Mouse (Mus musculus) forebrain, embryonic 12.5 days (tissue): ENCODE data around the gene H1foo. TPM values are rescaled to one million over a fixed set of nuclear protein-coding genes. Genes with fewer than 3 reads are reported as not detected.
A peak's percentile ranks its signal among the peaks of the same experiment; 100 is the strongest.

ENCODE experiments used
- ATAC-seq: fragments of 200-750 bp; cut with Nextera tagmentation; 2 replicates; pipeline ENCODE4 v1.8.0; 2017; ENCODE audit warnings: moderate TSS enrichment; ENCODE audit not compliant: low FRiP score
- H3K27ac ChIP-seq: fragments of 300-500 bp; sonication (generic); 2 replicates; pipeline ENCODE4 v1.5.1; 2016; ENCODE audit warnings: mild to moderate bottlenecking
- H3K27me3 ChIP-seq: fragments of 300-500 bp; sonication (generic); 2 replicates; pipeline ENCODE4 v1.6.1; 2016; ENCODE audit warnings: mild to moderate bottlenecking
- H3K36me3 ChIP-seq: fragments of 300-500 bp; sonication (generic); replicated peaks from 2 replicates; pipeline ENCODE4 v1.6.1; 2016; ENCODE audit warnings: mild to moderate bottlenecking
- H3K4me1 ChIP-seq: fragments of 300-500 bp; sonication (generic); 2 replicates; pipeline ENCODE4 v1.6.1; 2016
- H3K4me2 ChIP-seq: fragments of 300-500 bp; sonication (generic); 2 replicates; pipeline ENCODE4 v1.6.1; 2016; ENCODE audit warnings: mild to moderate bottlenecking, moderate library complexity
- H3K4me3 ChIP-seq: fragments of 300-500 bp; sonication (generic); replicated peaks from 2 replicates; pipeline ENCODE4 v1.5.1; 2016; ENCODE audit warnings: mild to moderate bottlenecking
- H3K9ac ChIP-seq: fragments of 300-500 bp; sonication (generic); 2 replicates; pipeline ENCODE4 v1.6.1; 2016; ENCODE audit warnings: mild to moderate bottlenecking
- H3K9me3 ChIP-seq: fragments of 300-500 bp; sonication (generic); 2 replicates; pipeline ENCODE4 v1.6.1; 2016
- WGBS: fragments of 180-500 bp; shearing (Covaris S2); methylation state at CpG from one replicate; pipeline ENCODE4 v1.1.7; 2016; 5-methylcytosine and 5-hydroxymethylcytosine counted together
- polyA plus RNA-seq: library from polyadenylated mRNA; unstranded; fragments of >200 nt; fragmentation: Nextera tagmentation; extraction: Ambion mirVana; gene quantifications from 2 replicates; pipeline ENCODE4 v1.2.1, GENCODE M21; 2016

H1foo gene
- polyA plus RNA-seq, 1 experiment from 2014 or later = not detected

GRCm38 (mm10) chr6:115930018-115930417 is 14.7 kb upstream of the H1foo start:
- no peaks in the 10 kb centered on the region for H3K27me3 ChIP-seq
- H3K4me3 ChIP-seq = no peak overlapping the region
- H3K27ac ChIP-seq = no peak overlapping the region
- no peak overlapping the region for H3K9ac ChIP-seq
- no peak for ATAC-seq
- no peaks in the 10 kb centered on the region for H3K36me3 ChIP-seq
- no peaks in the 10 kb centered on the region for H3K9me3 ChIP-seq
- no peak overlapping the region for H3K4me2 ChIP-seq
- WGBS = 73% methylated on average over 5 of the region's 5 CpGs
- H3K4me1 ChIP-seq = peaks cover 19% of the 10 kb centered on the region

- ATAC-seq = no peak
- no peaks in the 10 kb centered on the region for H3K36me3 ChIP-seq
- H3K9ac ChIP-seq = no peak within 1 kb of the TSS
- WGBS = 86% methylated on average over 14 of the region's 14 CpGs
- peaks cover 19% of the 10 kb centered on the region for H3K4me1 ChIP-seq
- no peak within 1 kb of the TSS for H3K4me3 ChIP-seq
- H3K27me3 ChIP-seq = no peaks in the 10 kb centered on the region
- H3K9me3 ChIP-seq = no peaks in the 10 kb centered on the region
- H3K4me2 ChIP-seq = no peak within 1 kb of the TSS
- H3K27ac ChIP-seq = no peak within 1 kb of the TSS
Observed at GRCm38 (mm10) chr6:115931639-115932038, 13.1 kb upstream of the H1foo start, which contains the start of gene Rho. Rho (plus strand) TSS chr6:115931748.

DNA sequence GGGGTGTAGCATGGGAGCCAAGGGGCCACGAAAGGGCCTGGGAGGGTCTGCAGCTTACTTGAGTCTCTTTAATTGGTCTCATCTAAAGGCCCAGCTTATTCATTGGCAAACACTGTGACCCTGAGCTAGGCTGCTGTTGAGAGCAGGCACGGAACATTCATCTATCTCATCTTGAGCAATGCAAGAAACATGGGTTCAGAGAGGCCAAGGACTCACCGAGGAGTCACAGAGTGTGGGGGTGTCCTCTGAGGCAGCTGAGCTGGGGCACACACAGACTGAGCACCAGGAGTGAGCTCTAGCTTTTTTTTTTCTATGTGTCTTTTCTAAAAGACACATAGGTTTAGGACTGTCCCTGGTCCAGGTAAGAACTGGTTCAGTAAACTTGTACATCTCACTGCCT is 12.3 kb upstream of the H1foo start:
- Histone ChIP-seq H3K9ac (no peak overlapping the region), H3K4me3 (no peak overlapping the region), H3K9me3 (no peaks in the 10 kb centered on the region), H3K4me1 (peaks cover 12% of the 10 kb centered on the region), H3K27ac (no peak overlapping the region), H3K27me3 (no peaks in the 10 kb centered on the region), H3K36me3 (no peaks in the 10 kb centered on the region), H3K4me2 (no peak overlapping the region)
- WGBS = 92% methylated on average over 3 of the region's 3 CpGs
- ATAC-seq = no peak

DNA sequence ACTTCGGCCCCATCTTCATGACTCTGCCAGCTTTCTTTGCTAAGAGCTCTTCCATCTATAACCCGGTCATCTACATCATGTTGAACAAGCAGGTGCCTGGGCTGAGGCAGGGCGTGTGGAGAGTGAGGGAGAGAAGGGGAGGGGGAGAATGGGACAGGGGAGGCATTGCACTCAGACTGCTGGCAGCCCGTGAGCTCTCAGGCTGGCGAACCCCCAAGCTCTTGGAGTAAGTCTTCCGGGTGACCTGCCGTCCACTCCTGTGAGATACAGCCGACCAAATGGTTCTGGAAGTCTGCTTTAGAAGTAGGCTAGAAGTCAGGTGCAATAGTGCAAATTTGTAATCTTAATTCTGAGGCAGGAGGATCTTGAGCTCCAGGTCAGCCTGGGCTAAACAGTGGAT is 9.2 kb upstream of the H1foo start:
- no peaks in the 10 kb centered on the region for H3K27me3 ChIP-seq
- no peak overlapping the region for H3K4me2 ChIP-seq
- ATAC-seq = no peak
- no peaks in the 10 kb centered on the region for H3K9me3 ChIP-seq
- 86% methylated on average over 8 of the region's 8 CpGs for WGBS
- no peaks in the 10 kb centered on the region for H3K36me3 ChIP-seq
- H3K4me1 ChIP-seq = peaks cover 9% of the 10 kb centered on the region; the same call in 1 of the 2 replicates
- no peak overlapping the region for H3K4me3 ChIP-seq
- H3K27ac ChIP-seq = no peak overlapping the region
- H3K9ac ChIP-seq = no peak overlapping the region

DNA sequence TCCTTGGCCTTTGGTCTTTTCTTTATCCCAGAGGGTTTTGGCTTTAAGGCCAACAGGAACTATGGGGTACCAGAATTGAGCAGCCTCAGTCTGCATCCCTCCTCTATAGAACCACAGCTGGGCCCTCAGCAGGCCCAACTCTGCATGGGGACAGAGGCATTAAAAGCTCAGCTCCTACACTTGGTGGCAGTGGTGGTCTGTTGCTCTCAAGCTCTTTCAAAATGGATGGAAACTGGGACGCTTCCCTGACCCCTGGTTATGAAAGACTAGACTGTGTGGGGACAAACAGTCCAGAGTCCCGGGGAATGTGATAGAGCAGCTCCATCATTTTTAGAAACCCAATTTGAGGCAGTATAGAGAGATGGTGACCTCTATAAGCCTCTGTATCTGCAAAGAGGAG is 6.7 kb upstream of the H1foo start:
- no peak overlapping the region for H3K27ac ChIP-seq
- 90% methylated on average over 2 of the region's 2 CpGs for whole genome bisulfite sequencing
- no peaks in the 10 kb centered on the region for H3K27me3 ChIP-seq
- H3K9me3 ChIP-seq = no peaks in the 10 kb centered on the region
- H3K36me3 ChIP-seq = no peaks in the 10 kb centered on the region
- H3K4me2 ChIP-seq = no peak overlapping the region
- no peak for ATAC-seq
- H3K9ac ChIP-seq = no peak overlapping the region
- no peak overlapping the region for H3K4me3 ChIP-seq
- H3K4me1 ChIP-seq = peaks cover 9% of the 10 kb centered on the region; the same call in 1 of the 2 replicates

- Histone ChIP-seq H3K4me3 (no peak overlapping the region), H3K9ac (no peak overlapping the region), H3K4me2 (no peak overlapping the region), H3K27ac (no peak overlapping the region), H3K36me3 (no peaks in the 10 kb centered on the region), H3K27me3 (no peaks in the 10 kb centered on the region), H3K9me3 (no peaks in the 10 kb centered on the region), H3K4me1 (peaks cover 9% of the 10 kb centered on the region; the same call in 1 of the 2 replicates)
- ATAC-seq = no peak
- 72% methylated on average over 1 of the region's 1 CpGs for WGBS
Observed at GRCm38 (mm10) chr6:115938798-115939197, 5.9 kb upstream of the H1foo start.

DNA sequence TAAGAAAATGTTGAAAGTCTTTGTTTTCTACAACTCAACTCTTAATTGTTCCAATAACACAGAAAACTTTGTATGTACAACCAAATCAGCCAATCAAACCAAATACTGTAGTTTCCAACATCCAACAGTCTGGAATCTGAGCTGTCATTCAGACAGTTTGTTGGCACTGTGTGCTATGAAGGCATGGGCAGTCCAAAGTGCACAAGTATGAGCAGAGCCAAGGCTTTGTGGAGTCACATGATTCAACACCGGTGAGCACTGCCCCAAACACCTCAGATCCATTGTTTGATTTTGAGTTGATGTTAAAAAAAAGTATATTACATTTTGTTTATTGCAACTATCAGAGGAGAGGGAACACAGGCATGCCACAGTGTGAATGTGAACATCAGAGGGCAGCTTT is 4.1 kb upstream of the H1foo start:
- no peak for ATAC-seq
- WGBS = 84% methylated on average over 1 of the region's 1 CpGs
- Histone ChIP-seq H3K4me1 (peaks cover 9% of the 10 kb centered on the region; the same call in 1 of the 2 replicates), H3K4me3 (no peak overlapping the region), H3K36me3 (no peaks in the 10 kb centered on the region), H3K27ac (no peak overlapping the region), H3K4me2 (no peak overlapping the region), H3K27me3 (no peaks in the 10 kb centered on the region), H3K9ac (no peak overlapping the region), H3K9me3 (no peaks in the 10 kb centered on the region)

- H3K9ac ChIP-seq = no peak overlapping the region
- no peak overlapping the region for H3K4me2 ChIP-seq
- peaks cover 9% of the 10 kb centered on the region; the same call in 1 of the 2 replicates for H3K4me1 ChIP-seq
- ATAC-seq = no peak
- WGBS = 12% methylated on average over 10 of the region's 12 CpGs
- no peaks in the 10 kb centered on the region for H3K9me3 ChIP-seq
- no peaks in the 10 kb centered on the region for H3K36me3 ChIP-seq
- no peak overlapping the region for H3K27ac ChIP-seq
- no peak overlapping the region for H3K4me3 ChIP-seq
- no peaks in the 10 kb centered on the region for H3K27me3 ChIP-seq
Observed at GRCm38 (mm10) chr6:115941128-115941527, 3.6 kb upstream of the H1foo start.

DNA sequence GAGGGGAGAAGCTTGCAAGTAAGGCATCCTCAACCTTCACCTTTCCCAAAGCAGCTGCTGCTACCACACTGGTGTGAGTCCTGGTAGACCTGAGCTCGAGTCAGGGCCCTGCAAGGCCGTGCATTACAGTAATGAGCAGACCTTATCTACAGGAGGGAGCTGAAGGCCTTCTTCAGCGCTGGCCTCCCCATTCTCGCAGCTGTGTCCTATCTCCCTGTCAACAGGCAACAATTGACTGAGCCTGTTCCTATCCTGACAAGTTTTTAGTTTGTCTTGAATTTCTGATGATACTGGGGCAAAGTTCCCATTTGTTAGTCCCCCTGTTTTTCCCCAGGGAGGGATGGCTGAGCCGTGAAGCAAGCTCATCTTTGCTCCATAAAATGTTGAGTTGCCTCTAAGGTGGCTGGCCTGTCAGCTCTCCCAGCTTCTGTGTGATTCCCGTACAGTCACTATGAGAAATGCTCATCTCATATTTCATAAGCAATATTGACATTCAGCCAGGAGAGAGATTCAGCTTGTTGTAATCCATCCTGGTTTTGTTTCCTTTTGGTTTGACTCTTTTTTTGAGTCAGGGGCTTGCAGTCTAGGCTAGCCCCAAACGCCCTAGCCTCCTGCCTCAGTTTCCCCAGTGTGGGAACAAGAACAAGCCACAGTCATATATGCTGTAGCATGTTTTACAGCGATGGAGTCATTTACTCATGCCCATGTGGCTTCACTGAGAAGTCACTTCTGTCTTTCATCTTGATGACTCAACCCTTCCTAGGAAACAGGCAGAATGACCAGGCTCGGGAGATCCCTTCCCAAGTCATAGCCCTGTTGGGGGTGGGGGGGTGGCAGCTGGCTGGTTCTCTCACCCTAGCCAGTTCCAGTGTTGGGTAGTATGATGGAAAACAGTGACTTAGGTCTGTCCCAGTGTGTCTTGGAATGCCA is 975 bp upstream of the H1foo start:
- no peak overlapping the region for H3K4me2 ChIP-seq
- H3K4me3 ChIP-seq = no peak overlapping the region
- no peaks in the 10 kb centered on the region for H3K9me3 ChIP-seq
- H3K4me1 ChIP-seq = peaks cover 8% of the 10 kb centered on the region; the same call in 1 of the 2 replicates
- no peaks in the 10 kb centered on the region for H3K36me3 ChIP-seq
- no peak overlapping the region for H3K9ac ChIP-seq
- no peak for ATAC-seq
- H3K27ac ChIP-seq = no peak overlapping the region
- 84% methylated on average over 9 of the region's 9 CpGs for WGBS
- H3K27me3 ChIP-seq = no peaks in the 10 kb centered on the region

- ATAC-seq = no peak
- Histone ChIP-seq H3K4me3 (no peak overlapping the region), H3K4me1 (peaks cover 8% of the 10 kb centered on the region; the same call in 1 of the 2 replicates), H3K36me3 (no peaks in the 10 kb centered on the region), H3K27me3 (no peaks in the 10 kb centered on the region), H3K9ac (no peak overlapping the region), H3K27ac (no peak overlapping the region), H3K4me2 (no peak overlapping the region), H3K9me3 (no peaks in the 10 kb centered on the region)
- WGBS = 86% methylated on average over 8 of the region's 8 CpGs
Observed at GRCm38 (mm10) chr6:115945633-115946032, 895 bp downstream of the H1foo start.

DNA sequence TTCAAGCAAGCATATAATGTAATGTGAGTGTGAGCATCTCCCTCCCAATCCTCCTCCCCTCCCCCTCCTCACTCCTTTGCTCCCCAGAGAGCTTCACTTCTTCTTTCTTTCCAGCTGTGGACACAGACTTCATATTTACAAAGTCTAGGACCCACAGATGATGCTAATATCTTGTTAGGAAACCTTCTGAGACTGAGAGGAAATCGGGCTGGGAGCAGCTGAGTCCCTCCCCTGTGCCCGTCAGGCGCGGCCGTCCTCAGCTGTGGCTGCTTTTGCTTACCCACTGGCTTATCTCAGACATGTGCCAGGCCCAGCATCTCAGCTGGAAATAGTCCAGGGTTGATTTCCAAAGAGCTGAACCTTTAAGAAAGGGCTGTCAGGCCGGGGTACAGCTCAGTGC is 1.7 kb downstream of the H1foo start:
- Histone ChIP-seq H3K9ac (no peak overlapping the region), H3K4me1 (0 out of 2 replicates have a peak, but pooled peaks cover 2% of the 10 kb centered on the region), H3K9me3 (no peaks in the 10 kb centered on the region), H3K36me3 (no peaks in the 10 kb centered on the region), H3K4me3 (no peak overlapping the region), H3K27me3 (no peaks in the 10 kb centered on the region), H3K27ac (0 out of 2 replicates have a peak overlapping the region, but pooled peaks have one; percentile 50), H3K4me2 (no peak overlapping the region)
- WGBS = 76% methylated on average over 6 of the region's 6 CpGs
- ATAC-seq = no peak

- Histone ChIP-seq H3K4me1 (peaks cover 16% of the 10 kb centered on the region), H3K27me3 (peaks cover 3% of the 10 kb centered on the region; the same call in 1 of the 2 replicates), H3K27ac (no peak overlapping the region), H3K4me2 (no peak overlapping the region), H3K9me3 (no peaks in the 10 kb centered on the region), H3K36me3 (no peaks in the 10 kb centered on the region), H3K9ac (no peak overlapping the region), H3K4me3 (no peak overlapping the region)
- 74% methylated on average over 9 of the region's 9 CpGs for whole genome bisulfite sequencing
- no peak for ATAC-seq
Observed at GRCm38 (mm10) chr6:115954506-115955074, 9.9 kb downstream of the H1foo start.
